Mouse (Mus musculus): ENCODE measurements around the gene Nfia. TPM values are rescaled to one million over a fixed set of nuclear protein-coding genes. Genes with fewer than 3 reads are reported as not detected.

The Nfia gene
- polyA plus RNA-seq, 1 experiment from 2014 or later = 15.9 TPM

DNA sequence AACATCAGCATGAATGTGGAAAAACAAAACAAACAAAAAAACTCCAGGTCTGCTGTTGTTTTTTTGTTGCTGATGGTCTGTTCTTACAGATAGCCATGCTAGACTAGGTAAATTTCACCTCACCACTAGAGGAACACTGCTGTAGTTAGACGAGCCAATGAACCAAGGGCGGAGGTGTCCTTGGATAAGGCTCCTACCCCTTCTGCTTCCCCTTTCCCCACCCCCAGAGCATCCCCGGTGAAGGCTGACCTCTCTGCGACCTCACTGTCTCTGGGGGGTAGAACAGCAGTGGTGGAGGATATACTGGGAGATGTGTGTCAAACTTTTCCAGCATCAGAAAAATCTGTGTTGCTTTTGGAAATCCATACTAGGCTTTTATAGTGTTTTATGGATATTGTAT lies 7.9 kb upstream of the Nfia start:
- 27% methylated on average over 4 of the region's 4 CpGs for WGBS
- no peak for TF ChIP-seq CTCF (IDR thresholded peaks at IDR 0.05; ENCODE audit: low read depth)
- Histone ChIP-seq H3K9ac (ENCODE audit: low read depth, low read length) (no peak overlapping the region), H3K4me2 (replicated peaks; ENCODE audit: low read depth) (no peak overlapping the region), H3K4me3 (ENCODE audit: low read depth, low read length) (no peak overlapping the region), H3K27me3 (replicated peaks; ENCODE audit: control insufficient read depth, insufficient read depth, low read length) (no peaks in the 10 kb centered on the region), H3K9me3 (ENCODE audit: control insufficient read depth) (no peaks in the 10 kb centered on the region), H3K27ac (ENCODE audit: low read depth, low read length) (no peak overlapping the region), H3K4me1 (replicated peaks; ENCODE audit: control insufficient read depth, insufficient read depth, low read length) (no peaks in the 10 kb centered on the region), H3K36me3 (ENCODE audit: control insufficient read depth, insufficient read depth) (no peaks in the 10 kb centered on the region)
- no peak for ATAC-seq

DNA sequence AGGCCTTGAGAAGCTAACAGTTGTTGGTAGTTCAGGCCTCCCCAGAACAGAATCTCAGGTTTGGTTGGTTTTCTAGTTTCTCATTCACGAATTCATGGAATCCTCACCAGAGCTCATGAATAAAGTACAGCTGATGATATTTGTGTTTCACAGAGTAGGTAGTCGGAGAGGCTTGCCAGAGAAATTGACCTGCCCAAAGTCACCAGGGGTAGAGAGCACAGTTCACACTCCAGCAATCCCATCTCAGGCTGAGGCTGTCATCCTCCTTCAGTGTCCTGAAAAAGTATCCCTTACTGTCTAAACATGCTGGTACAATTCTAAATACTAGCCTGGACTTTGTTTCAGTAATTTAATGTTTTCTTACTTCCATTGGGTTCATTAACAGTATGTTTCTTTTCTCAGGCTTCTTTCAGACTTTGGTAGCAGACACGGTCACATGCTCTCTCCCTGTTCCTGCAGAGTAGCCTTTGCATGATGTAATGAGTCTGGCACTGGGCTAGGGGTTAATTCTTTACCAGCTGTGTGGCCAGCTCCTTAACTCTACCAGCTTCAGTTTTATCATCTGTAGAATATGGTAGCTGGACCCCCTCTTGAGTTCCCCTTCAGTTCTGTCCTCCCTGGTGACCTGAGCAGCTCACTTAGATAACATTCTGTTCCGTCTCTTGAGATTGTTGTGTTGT lies 7.1 kb upstream of the Nfia start:
- no peak for TF ChIP-seq CTCF (IDR thresholded peaks at IDR 0.05; ENCODE audit: low read depth)

DNA sequence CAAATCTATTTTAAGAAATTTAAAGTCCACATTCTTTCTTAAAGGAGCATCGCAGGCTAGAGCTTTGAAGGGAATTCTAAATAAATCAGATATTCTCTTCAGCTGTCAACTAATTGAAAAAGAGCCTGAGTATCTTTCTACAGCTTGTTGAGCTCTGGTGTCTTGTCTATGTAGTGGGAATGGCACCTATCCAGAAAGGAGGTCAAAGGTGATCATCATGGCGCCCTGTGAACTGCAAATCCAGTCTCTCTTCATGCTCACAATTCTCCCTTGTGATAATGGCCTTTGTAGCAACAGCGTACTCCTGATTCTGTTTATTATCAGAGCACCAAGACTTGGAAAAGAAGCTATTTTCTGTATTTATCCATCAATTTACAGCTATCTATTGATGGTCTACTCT lies 6.4 kb upstream of the Nfia start:
- 85% methylated on average over 3 of the region's 3 CpGs for WGBS
- TF ChIP-seq CTCF (IDR thresholded peaks at IDR 0.05; ENCODE audit: low read depth) = no peak
- ATAC-seq = no peak

More for the DNA sequence above, 7.1 kb upstream of the Nfia start:
- no peak overlapping the region for H3K4me2 ChIP-seq (replicated peaks; ENCODE audit: low read depth)
- no peak overlapping the region for H3K27ac ChIP-seq (ENCODE audit: low read depth, low read length)
- no peaks in the 10 kb centered on the region for H3K4me1 ChIP-seq (replicated peaks; ENCODE audit: control insufficient read depth, insufficient read depth, low read length)
- H3K4me3 ChIP-seq (ENCODE audit: low read depth, low read length) = no peak overlapping the region
- WGBS = 78% methylated on average over 4 of the region's 4 CpGs
- H3K36me3 ChIP-seq (ENCODE audit: control insufficient read depth, insufficient read depth) = no peaks in the 10 kb centered on the region
- no peaks in the 10 kb centered on the region for H3K27me3 ChIP-seq (replicated peaks; ENCODE audit: control insufficient read depth, insufficient read depth, low read length)
- no peak overlapping the region for H3K9ac ChIP-seq (ENCODE audit: low read depth, low read length)
- H3K9me3 ChIP-seq (ENCODE audit: control insufficient read depth) = no peaks in the 10 kb centered on the region
- ATAC-seq = no peak

GRCm38 (mm10) chr4:97767025-97767424 lies 5.5 kb upstream of the Nfia start:
- ATAC-seq = no peak
- Histone ChIP-seq H3K4me3 (ENCODE audit: low read depth, low read length) (no peak overlapping the region), H3K4me1 (replicated peaks; ENCODE audit: control insufficient read depth, insufficient read depth, low read length) (no peaks in the 10 kb centered on the region), H3K9ac (ENCODE audit: low read depth, low read length) (no peak overlapping the region), H3K27ac (ENCODE audit: low read depth, low read length) (no peak overlapping the region), H3K9me3 (ENCODE audit: control insufficient read depth) (no peaks in the 10 kb centered on the region), H3K4me2 (replicated peaks; ENCODE audit: low read depth) (no peak overlapping the region), H3K27me3 (replicated peaks; ENCODE audit: control insufficient read depth, insufficient read depth, low read length) (no peaks in the 10 kb centered on the region), H3K36me3 (ENCODE audit: control insufficient read depth, insufficient read depth) (no peaks in the 10 kb centered on the region)
- WGBS = 69% methylated on average over 4 of the region's 4 CpGs
- TF ChIP-seq CTCF (IDR thresholded peaks at IDR 0.05; ENCODE audit: low read depth) = no peak

More for the DNA sequence above, 6.4 kb upstream of the Nfia start:
- Histone ChIP-seq H3K4me3 (ENCODE audit: low read depth, low read length) (no peak overlapping the region), H3K9ac (ENCODE audit: low read depth, low read length) (no peak overlapping the region), H3K36me3 (ENCODE audit: control insufficient read depth, insufficient read depth) (no peaks in the 10 kb centered on the region), H3K9me3 (ENCODE audit: control insufficient read depth) (no peaks in the 10 kb centered on the region), H3K4me1 (replicated peaks; ENCODE audit: control insufficient read depth, insufficient read depth, low read length) (no peaks in the 10 kb centered on the region), H3K4me2 (replicated peaks; ENCODE audit: low read depth) (no peak overlapping the region), H3K27ac (ENCODE audit: low read depth, low read length) (no peak overlapping the region), H3K27me3 (replicated peaks; ENCODE audit: control insufficient read depth, insufficient read depth, low read length) (no peaks in the 10 kb centered on the region)

DNA sequence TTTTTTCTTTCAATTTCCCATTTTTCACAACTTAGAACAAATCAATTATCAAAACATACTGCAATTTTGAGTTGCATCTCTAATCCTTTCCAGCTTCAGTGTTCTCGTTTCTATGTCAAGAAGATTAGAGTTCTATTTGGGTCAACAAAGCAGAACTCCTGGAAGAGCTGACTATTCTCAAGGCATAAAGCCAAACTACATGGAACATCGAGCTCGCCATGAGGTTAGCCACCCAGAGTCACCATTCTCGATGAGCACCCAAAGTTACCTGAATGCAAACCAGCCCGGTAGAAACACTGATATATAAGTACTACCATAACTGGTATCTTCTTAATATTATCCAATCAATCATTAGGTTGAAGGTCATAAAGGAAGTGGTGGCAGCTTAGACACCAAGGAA lies 5.0 kb upstream of the Nfia start:
- no peak overlapping the region for H3K27ac ChIP-seq (ENCODE audit: low read depth, low read length)
- no peaks in the 10 kb centered on the region for H3K27me3 ChIP-seq (replicated peaks; ENCODE audit: control insufficient read depth, insufficient read depth, low read length)
- no peak for TF ChIP-seq CTCF (IDR thresholded peaks at IDR 0.05; ENCODE audit: low read depth)
- H3K4me2 ChIP-seq (replicated peaks; ENCODE audit: low read depth) = no peak overlapping the region
- no peaks in the 10 kb centered on the region for H3K9me3 ChIP-seq (ENCODE audit: control insufficient read depth)
- no peaks in the 10 kb centered on the region for H3K36me3 ChIP-seq (ENCODE audit: control insufficient read depth, insufficient read depth)
- no peak for ATAC-seq
- WGBS = 91% methylated on average over 5 of the region's 5 CpGs
- no peak overlapping the region for H3K9ac ChIP-seq (ENCODE audit: low read depth, low read length)
- H3K4me1 ChIP-seq (replicated peaks; ENCODE audit: control insufficient read depth, insufficient read depth, low read length) = no peaks in the 10 kb centered on the region
- no peak overlapping the region for H3K4me3 ChIP-seq (ENCODE audit: low read depth, low read length)

GRCm38 (mm10) chr4:97769861-97770260 lies 2.7 kb upstream of the Nfia start:
- H3K27ac ChIP-seq (ENCODE audit: low read depth, low read length) = no peak overlapping the region
- no peak for TF ChIP-seq CTCF (IDR thresholded peaks at IDR 0.05; ENCODE audit: low read depth)
- ATAC-seq = no peak

More at GRCm38 (mm10) chr4:97769861-97770260, 2.7 kb upstream of the Nfia start:
- H3K4me1 ChIP-seq (replicated peaks; ENCODE audit: control insufficient read depth, insufficient read depth, low read length) = 0 out of 2 replicates have a peak, but pooled peaks cover 7% of the 10 kb centered on the region
- no peaks in the 10 kb centered on the region for H3K36me3 ChIP-seq (ENCODE audit: control insufficient read depth, insufficient read depth)
- no peaks in the 10 kb centered on the region for H3K27me3 ChIP-seq (replicated peaks; ENCODE audit: control insufficient read depth, insufficient read depth, low read length)
- no peaks in the 10 kb centered on the region for H3K9me3 ChIP-seq (ENCODE audit: control insufficient read depth)
- H3K9ac ChIP-seq (ENCODE audit: low read depth, low read length) = no peak overlapping the region
- H3K4me3 ChIP-seq (ENCODE audit: low read depth, low read length) = no peak overlapping the region
- WGBS = no CpG with 5 or more reads among the region's 1 CpGs
- no peak overlapping the region for H3K4me2 ChIP-seq (replicated peaks; ENCODE audit: low read depth)

Measured in intestine, postnatal 0 days (tissue).